Mouse (Mus musculus) CH12.LX (cell line): ENCODE measurements around the gene Flad1. TPM values are rescaled to one million over a fixed set of nuclear protein-coding genes. Genes with fewer than 3 reads are reported as not detected.
"Not testable (repeated sequence)": the region's sequence is repeated elsewhere in the genome, so short reads cannot be mapped to it uniquely, and the experiment has no call there.

ENCODE experiments used
- DNase-seq: peaks from one replicate; pipeline ENCODE4 v3.0.0-alpha.2; 2013; ENCODE audit errors: extremely low read depth
- H3K27ac ChIP-seq: 2 replicates; pipeline ENCODE4 v1.5.1; 2012; ENCODE audit warnings: low read depth, mild to moderate bottlenecking, control low read depth, moderate library complexity; ENCODE audit not compliant: insufficient read depth
- H3K27me3 ChIP-seq: replicated peaks from 2 replicates; pipeline ENCODE3; 2012; ENCODE audit warnings: inconsistent platforms
- H3K36me3 ChIP-seq, 2 experiments: replicated peaks in 1 of 2; 2 replicates each; pipeline versions ENCODE3 to v1.6.1; 2012; ENCODE audit warnings: inconsistent platforms in 1 of 2, low read length in 1 of 2, mild to moderate bottlenecking in 1 of 2, mixed read lengths in 1 of 2, moderate library complexity in 1 of 2; ENCODE audit not compliant: control insufficient read depth in 1 of 2, insufficient read depth in 1 of 2
- H3K4me1 ChIP-seq, 2 experiments: 2 replicates each; pipeline ENCODE4 v1.6.1; 2012; ENCODE audit warnings: inconsistent platforms in 1 of 2, moderate library complexity in 1 of 2; ENCODE audit not compliant: insufficient read depth in 2 of 2, control insufficient read depth in 1 of 2
- H3K4me2 ChIP-seq: 2 replicates; pipeline ENCODE4 v1.6.1; 2012; ENCODE audit warnings: low read depth, mild to moderate bottlenecking, control low read depth; ENCODE audit not compliant: poor library complexity, insufficient read depth, severe bottlenecking
- H3K4me3 ChIP-seq, 3 experiments: fragments of 150-350 bp in 1 of 3; sonication (generic) in 1 of 3; replicated peaks in 1 of 3; 2 replicates each; pipeline versions ENCODE3 to v1.5.1; 2011 to 2012; ENCODE audit warnings: low read depth in 2 of 3, low read length in 2 of 3, mild to moderate bottlenecking in 2 of 3, moderate library complexity in 2 of 3, control low read depth in 1 of 3, improper control_type of control experiment in 1 of 3, inconsistent platforms in 1 of 3, mixed read lengths in 1 of 3; ENCODE audit not compliant: poor library complexity in 1 of 3
- H3K79me2 ChIP-seq: replicated peaks from 2 replicates; pipeline ENCODE4 v1.6.1; 2012; ENCODE audit warnings: mild to moderate bottlenecking, moderate library complexity; ENCODE audit not compliant: control insufficient read depth, poor library complexity, insufficient read depth, severe bottlenecking; ENCODE audit errors: extremely low read depth
- H3K9ac ChIP-seq: 2 replicates; pipeline ENCODE4 v1.6.1; 2012; ENCODE audit warnings: low read depth, mild to moderate bottlenecking, control low read depth, moderate library complexity; ENCODE audit not compliant: insufficient read depth
- H3K9me3 ChIP-seq: replicated peaks from 2 replicates; pipeline ENCODE3; 2012; ENCODE audit warnings: low read length, inconsistent platforms, mixed read lengths
- CHD1 ChIP-seq: IDR thresholded peaks from 2 replicates; pipeline ENCODE4 v1.6.1; 2012; ENCODE audit warnings: low read depth, low read length, improper control_type of control experiment, inconsistent platforms
- CTCF ChIP-seq, 2 experiments: IDR thresholded peaks in 1 of 2; conservative IDR thresholded peaks in 1 of 2; 2 replicates each; pipeline ENCODE4 v1.5.1; 2011 to 2012; ENCODE audit warnings: low read depth in 2 of 2, low read length in 2 of 2, improper control_type of control experiment in 1 of 2, inconsistent platforms in 1 of 2, mild to moderate bottlenecking in 1 of 2, moderate library complexity in 1 of 2
- E2F4 ChIP-seq: IDR thresholded peaks from 2 replicates; pipeline ENCODE4 v1.6.1; 2011; ENCODE audit warnings: low read depth, low read length, improper control_type of control experiment; ENCODE audit not compliant: insufficient replicate concordance
- ELF1 ChIP-seq: IDR thresholded peaks from 2 replicates; pipeline ENCODE4 v1.6.1; 2014; ENCODE audit warnings: low read depth, mild to moderate bottlenecking, inconsistent platforms, low read length, improper control_type of control experiment
- EP300 ChIP-seq: IDR thresholded peaks from 2 replicates; pipeline ENCODE4 v1.6.1; 2011; ENCODE audit warnings: low read length, improper control_type of control experiment
- GABPA ChIP-seq: IDR thresholded peaks from 2 replicates; pipeline ENCODE4 v1.6.1; 2012; ENCODE audit warnings: low read depth, low read length, improper control_type of control experiment, inconsistent platforms; ENCODE audit not compliant: insufficient replicate concordance
- HCFC1 ChIP-seq: IDR thresholded peaks from 2 replicates; pipeline ENCODE4 v1.6.1; 2012; ENCODE audit warnings: low read depth, mild to moderate bottlenecking, inconsistent platforms, low read length, improper control_type of control experiment
- IRF4 ChIP-seq: IDR thresholded peaks from 2 replicates; pipeline ENCODE4 v1.6.1; 2014; ENCODE audit warnings: low read depth, mild to moderate bottlenecking, inconsistent platforms, low read length, improper control_type of control experiment
- JUN ChIP-seq: IDR thresholded peaks from 2 replicates; pipeline ENCODE4 v1.6.1; 2011; ENCODE audit warnings: low read depth, mild to moderate bottlenecking, low read length, improper control_type of control experiment, moderate library complexity; ENCODE audit not compliant: insufficient read depth
- KAT2A ChIP-seq: IDR thresholded peaks from 2 replicates; pipeline ENCODE4 v1.6.1; 2012; ENCODE audit warnings: low read length, improper control_type of control experiment, inconsistent platforms; ENCODE audit not compliant: insufficient replicate concordance
- MAFK ChIP-seq: IDR thresholded peaks from 2 replicates; pipeline ENCODE4 v1.6.1; 2011; ENCODE audit warnings: low read length, improper control_type of control experiment; ENCODE audit not compliant: insufficient replicate concordance
- MAZ ChIP-seq: IDR thresholded peaks from 2 replicates; pipeline ENCODE4 v1.6.1; 2012; ENCODE audit warnings: low read depth, mild to moderate bottlenecking, inconsistent platforms, low read length, improper control_type of control experiment, moderate library complexity
- MYC ChIP-seq: IDR thresholded peaks from 2 replicates; pipeline ENCODE4 v1.6.1; 2011; ENCODE audit warnings: low read depth, mild to moderate bottlenecking, improper control_type of control experiment, low read length
- NRF1 ChIP-seq: IDR thresholded peaks from 2 replicates; pipeline ENCODE4 v1.6.1; 2014; ENCODE audit warnings: low read depth, mild to moderate bottlenecking, inconsistent platforms, low read length, improper control_type of control experiment, moderate library complexity
- PAX5 ChIP-seq: IDR thresholded peaks from 2 replicates; pipeline ENCODE4 v1.6.1; 2012; ENCODE audit warnings: low read length, inconsistent platforms, mixed read lengths
- TCF12 ChIP-seq: IDR thresholded peaks from 2 replicates; pipeline ENCODE4 v1.6.1; 2014; ENCODE audit warnings: low read depth, mild to moderate bottlenecking, inconsistent platforms, low read length, improper control_type of control experiment
- UBTF ChIP-seq: IDR thresholded peaks from 2 replicates; pipeline ENCODE4 v1.6.1; 2012; ENCODE audit warnings: low read depth, mild to moderate bottlenecking, inconsistent platforms, low read length, improper control_type of control experiment, moderate library complexity
- USF1 ChIP-seq: IDR thresholded peaks from 2 replicates; pipeline ENCODE4 v1.6.1; 2014; ENCODE audit warnings: low read depth, mild to moderate bottlenecking, inconsistent platforms, low read length, improper control_type of control experiment
- ZMIZ1 ChIP-seq: IDR thresholded peaks from 2 replicates; pipeline ENCODE4 v1.6.1; 2012; ENCODE audit warnings: low read depth, mild to moderate bottlenecking, inconsistent platforms, low read length, improper control_type of control experiment
- dilution Hi-C: fragments of 300-500 bp; cut with MboI; formaldehyde crosslinking; loops from 2 replicates; pipeline ENCODE4 v1.14.3; 2020; ENCODE audit warnings: low sequenced_read_pairs; ENCODE audit not compliant: extremely low pct_unique_long_range_greater_than_20kb, extremely low pct_ligation_motif_present
- in situ Hi-C: fragments of 300-500 bp; cut with MboI; formaldehyde crosslinking; loops from 3 replicates; pipeline ENCODE4 v1.14.3; 2019; ENCODE audit warnings: low sequenced_read_pairs, low pct_ligation_motif_present, low pct_unique_long_range_greater_than_20kb, mixed read lengths
- polyA plus RNA-seq: library from polyadenylated mRNA; unstranded; fragments of >175 nt; gene quantifications from 2 replicates; pipeline ENCODE4 v1.2.1, GENCODE M21; 2012; ENCODE audit warnings: low read depth; ENCODE audit not compliant: insufficient read length
- total RNA-seq, 2 experiments: library from RNA; depleted of rRNA; stranded (reverse); fragments of 300-350 nt in 1 of 2; fragments of >200 nt in 1 of 2; gene quantifications; 2 replicates each; pipeline ENCODE4 v1.2.3; 2012 to 2014

The Flad1 gene
- total and polyA plus RNA-seq, 3 experiments = 26.0 to 31.1 (median 26.9) TPM

- H3K27ac ChIP-seq, DNase-seq, dilution Hi-C loops, H3K9ac ChIP-seq, H3K27me3 ChIP-seq, H3K4me2 ChIP-seq, H3K4me3 ChIP-seq, H3K9me3 ChIP-seq, in situ Hi-C loops: not testable (repeated sequence)
- H3K79me2 ChIP-seq = peaks cover 19% of the 10 kb centered on the region
- peaks cover 0 to 20% of the 10 kb centered on the region in 2 experiments; a peak in 2 of 4 replicates for H3K4me1 ChIP-seq
- H3K36me3 ChIP-seq = peaks cover 48 to 65% of the 10 kb centered on the region in 2 experiments
Observed at GRCm38 (mm10) chr3:89429021-89429420, 17.4 kb upstream of the Flad1 start.

DNA sequence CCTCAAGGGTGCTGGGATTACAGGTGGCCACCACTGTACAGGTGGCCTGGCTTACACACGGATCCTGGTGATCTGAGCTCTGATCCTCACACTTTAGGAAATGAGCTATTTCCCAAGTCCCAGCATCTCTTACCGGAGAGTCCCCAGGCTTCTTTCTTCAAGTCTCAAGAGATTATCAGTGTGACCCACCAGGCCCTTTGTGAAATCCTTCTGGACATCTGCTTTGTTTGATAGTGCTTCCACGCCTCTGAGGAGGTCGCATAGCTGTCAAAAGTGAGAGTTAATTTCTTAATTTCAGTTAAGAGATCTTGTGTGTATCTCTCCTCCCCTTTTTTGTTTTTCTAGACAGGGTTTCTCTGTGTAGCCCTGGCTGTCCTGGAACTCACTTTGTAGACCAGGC lies 14.2 kb upstream of the Flad1 start:
- peaks cover 11 to 30% of the 10 kb centered on the region in 2 experiments for H3K4me1 ChIP-seq
- no peaks in the 10 kb centered on the region for H3K9me3 ChIP-seq
- TF ChIP-seq UBTF (no peak), IRF4 (no peak), USF1 (no peak)
- no peak overlapping the region for H3K4me3 ChIP-seq
- H3K79me2 ChIP-seq = peaks cover 14% of the 10 kb centered on the region
- no peak overlapping the region for H3K27ac ChIP-seq
- H3K27me3 ChIP-seq = no peaks in the 10 kb centered on the region
- in situ Hi-C loops = no loop called here
- peaks cover 48 to 69% of the 10 kb centered on the region in 2 experiments for H3K36me3 ChIP-seq
- DNase-seq = no peak
- dilution Hi-C loops = no loop called here
- H3K9ac ChIP-seq = no peak overlapping the region
- no peak overlapping the region for H3K4me2 ChIP-seq

DNA sequence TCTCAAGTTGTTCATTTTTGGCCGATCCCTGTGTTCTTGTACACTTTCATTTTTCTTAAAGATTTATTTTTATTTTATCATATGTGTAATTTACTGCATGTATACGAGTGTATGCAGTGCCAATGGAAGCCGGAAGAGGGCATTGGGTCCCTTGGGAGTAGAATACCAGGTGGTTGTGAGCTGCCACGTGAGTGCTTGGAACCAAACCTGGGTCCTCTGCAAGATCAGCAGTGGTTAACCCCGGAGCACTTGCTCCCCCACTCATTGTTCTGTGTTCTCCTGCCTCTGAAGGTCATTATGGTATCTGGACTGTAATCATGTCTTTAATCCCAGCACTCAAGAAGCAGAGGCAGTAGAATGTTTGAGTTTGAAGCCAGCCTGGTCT lies 13.5 kb upstream of the Flad1 start:
- Histone ChIP-seq H3K9me3 (no peaks in the 10 kb centered on the region), H3K4me1 (peaks cover 14 to 35% of the 10 kb centered on the region in 2 experiments), H3K27ac (no peak overlapping the region), H3K9ac (no peak overlapping the region), H3K36me3 (peaks cover 48 to 69% of the 10 kb centered on the region in 2 experiments), H3K4me2 (no peak overlapping the region), H3K27me3 (no peaks in the 10 kb centered on the region), H3K79me2 (peaks cover 16% of the 10 kb centered on the region), H3K4me3 (no peak overlapping the region)
- TF ChIP-seq MAZ = no peak
- no peak for TF ChIP-seq JUN
- no peak for TF ChIP-seq EP300
- TF ChIP-seq NRF1 = no peak
- no peak for TF ChIP-seq GABPA
- no peak for TF ChIP-seq E2F4
- TF ChIP-seq HCFC1 = no peak
- TF ChIP-seq PAX5 = no peak
- TF ChIP-seq ZMIZ1 = no peak
- TF ChIP-seq MYC = no peak
- no peak for TF ChIP-seq CTCF (conservative IDR thresholded peaks at IDR 0.05 in 1 of 2, IDR thresholded peaks at IDR 0.05 in 1 of 2; ENCODE audit: low read depth in 2 of 2, low read length in 2 of 2)
- no peak for TF ChIP-seq ELF1
- no peak for TF ChIP-seq MAFK
- TF ChIP-seq TCF12 = no peak
- no peak for TF ChIP-seq CHD1
- no peak for TF ChIP-seq KAT2A
- in situ Hi-C loops = no loop called here
- no peak for DNase-seq
- dilution Hi-C loops = no loop called here
